Mouse (Mus musculus) E14TG2a.4 (cell line): Measurements from ENCODE around the gene Hsd3b4.
"Not testable (repeated sequence)": the region's sequence is repeated elsewhere in the genome, so short reads cannot be mapped to it uniquely, and the experiment has no call there.

Experiments used
- CTCF ChIP-seq: conservative IDR thresholded peaks from 2 replicates; pipeline ENCODE4 v1.5.1; 2014; ENCODE audit warnings: low read length
- NANOG ChIP-seq: IDR thresholded peaks from 2 replicates; pipeline ENCODE4 v1.6.1; 2014; ENCODE audit warnings: borderline replicate concordance, low read length, mixed read lengths
- POU5F1 ChIP-seq: IDR thresholded peaks from 2 replicates; pipeline ENCODE4 v1.6.1; 2014; ENCODE audit warnings: low read length, borderline replicate concordance

DNA sequence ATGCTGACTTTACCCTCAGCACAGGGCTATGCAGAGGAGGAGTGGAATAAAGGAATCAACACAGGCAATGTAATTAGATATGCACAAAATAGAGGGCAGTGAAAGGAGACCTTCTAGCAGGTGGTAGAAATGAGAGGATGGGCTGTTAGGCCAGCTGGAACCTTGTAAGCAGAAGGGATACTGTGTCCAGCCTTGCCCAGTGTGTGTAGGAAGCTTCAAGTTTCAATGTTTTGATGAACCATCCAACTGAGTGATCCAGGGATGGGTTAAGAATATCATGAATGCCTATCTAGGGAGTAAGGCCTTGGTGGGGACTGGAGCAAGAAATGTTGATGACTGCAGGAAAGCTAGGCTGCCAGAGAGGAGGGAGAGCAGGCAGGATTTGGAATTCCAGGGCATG lies 15.3 kb downstream of the Hsd3b4 start:
- not testable (repeated sequence) for TF ChIP-seq CTCF, POU5F1, NANOG
